Mouse (Mus musculus) ES-Bruce4 (cell line): ENCODE measurements around the gene Mta2.
"Not testable (repeated sequence)": the region's sequence is repeated elsewhere in the genome, so short reads cannot be mapped to it uniquely, and the experiment has no call there.

Experiments used
- CTCF ChIP-seq: IDR thresholded peaks from one replicate; pipeline ENCODE4 v1.8.1; 2011; ENCODE audit warnings: low read depth, low read length
- EP300 ChIP-seq: IDR thresholded peaks from 2 replicates; pipeline ENCODE4 v1.6.1; 2011; ENCODE audit warnings: low read depth, low read length; ENCODE audit not compliant: insufficient read depth

DNA sequence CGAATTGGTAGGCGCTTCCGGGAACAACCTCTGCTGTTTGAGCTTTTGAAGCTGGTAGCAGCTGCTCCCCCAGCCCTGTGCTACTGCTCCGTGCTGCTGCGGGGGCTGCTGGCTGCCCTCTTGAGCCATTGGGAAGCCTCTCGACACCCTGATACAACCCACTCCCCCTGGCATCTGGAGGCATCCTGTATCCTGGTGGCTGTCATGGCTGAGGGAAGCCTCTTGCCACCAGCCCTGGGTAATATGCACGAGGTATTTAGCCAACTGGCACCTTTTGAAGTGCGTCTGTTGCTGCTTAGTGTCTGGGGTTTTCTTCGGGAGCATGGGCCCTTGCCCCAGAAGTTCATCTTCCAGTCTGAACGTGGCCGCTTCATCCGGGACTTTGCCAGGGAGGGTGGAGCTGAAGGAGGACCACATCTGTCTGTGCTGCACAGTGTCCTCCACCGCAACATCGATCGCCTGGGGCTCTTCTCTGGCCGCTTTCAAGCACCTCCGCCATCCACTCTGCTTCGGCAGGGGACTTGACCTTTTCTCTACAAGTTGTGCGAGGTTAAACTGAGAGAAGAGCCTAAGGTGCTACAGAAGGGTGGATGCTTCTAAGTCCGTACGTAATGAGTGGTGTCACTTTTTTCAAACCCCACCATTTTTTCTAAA lies 44.3 kb upstream of the Mta2 start:
- not testable (repeated sequence) for TF ChIP-seq CTCF, EP300
